Mouse (Mus musculus): ENCODE measurements around the gene Exoc3l2. TPM values are rescaled to one million over a fixed set of nuclear protein-coding genes. Genes with fewer than 3 reads are reported as not detected.
"Not testable (repeated sequence)": the region's sequence is repeated elsewhere in the genome, so short reads cannot be mapped to it uniquely, and the experiment has no call there.

Exoc3l2 gene
- polyA plus RNA-seq, 1 experiment from 2014 or later: 0.84 TPM

DNA sequence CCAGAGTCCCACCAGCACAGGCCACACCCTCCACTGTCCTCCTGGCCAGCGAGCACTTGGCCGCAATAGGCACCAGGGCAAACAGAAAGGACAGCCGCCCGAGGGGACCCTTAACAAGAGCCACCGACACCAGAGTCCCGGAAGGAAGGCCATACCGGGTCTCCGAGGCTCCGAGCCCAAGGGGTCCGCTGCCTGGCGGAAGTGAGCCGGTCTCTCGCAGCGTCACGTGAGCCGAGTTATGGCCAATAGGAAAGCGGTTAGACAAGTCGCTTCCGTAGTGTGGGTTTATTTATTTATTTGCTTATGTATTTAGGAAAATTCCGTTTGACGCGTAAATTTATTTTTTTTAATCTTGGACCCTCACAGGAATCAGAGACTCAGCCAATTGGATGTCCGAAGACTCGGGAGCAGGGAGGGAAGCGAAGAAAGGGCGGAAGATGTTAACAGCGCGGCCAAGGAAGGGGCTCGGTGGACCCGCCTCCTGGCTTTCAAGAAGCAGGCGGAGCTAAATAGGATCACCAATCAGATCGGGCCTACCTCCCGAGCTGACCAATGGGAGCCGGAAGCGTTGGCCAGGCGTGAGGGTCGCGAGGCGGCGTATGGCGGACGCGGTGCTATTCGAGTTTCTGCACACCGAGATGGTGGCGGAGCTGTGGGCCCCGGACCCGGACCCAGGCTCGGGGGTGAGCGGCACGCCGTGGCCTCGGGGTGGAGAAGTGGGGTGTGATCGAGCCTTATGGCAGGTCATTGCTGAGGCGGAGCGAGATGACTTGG is 45.2 kb downstream of the Exoc3l2 start, which contains the start of the genes Bloc1s3 and Trappc6a:
Gene Bloc1s3, minus strand, starts transcription at position 218 of the 774 bp plus-strand sequence.
Gene Trappc6a, plus strand, starts transcription at position 246 of the 774 bp plus-strand sequence.
- H3K4me1 ChIP-seq: peaks cover 22% of the 10 kb centered on the region
- H3K4me3 ChIP-seq: peak within 1 kb of the TSS; percentile 79
- H3K9me3 ChIP-seq: no peaks in the 10 kb centered on the region
- H3K27ac ChIP-seq: peak within 1 kb of the TSS; percentile 75
- H3K4me2 ChIP-seq: peak within 1 kb of the TSS; percentile 96
- H3K36me3 ChIP-seq: no peaks in the 10 kb centered on the region; the same call in 1 of the 2 replicates
- under 1% methylated on average over 56 of the region's 56 CpGs for WGBS
- H3K9ac ChIP-seq: peak within 1 kb of the TSS; percentile 89
- no peaks in the 10 kb centered on the region for H3K27me3 ChIP-seq
- ATAC-seq (ENCODE audit: insufficient number of reproducible peaks, insufficient read depth, low FRiP score, low TSS enrichment, low read depth): peak; percentile 90

DNA sequence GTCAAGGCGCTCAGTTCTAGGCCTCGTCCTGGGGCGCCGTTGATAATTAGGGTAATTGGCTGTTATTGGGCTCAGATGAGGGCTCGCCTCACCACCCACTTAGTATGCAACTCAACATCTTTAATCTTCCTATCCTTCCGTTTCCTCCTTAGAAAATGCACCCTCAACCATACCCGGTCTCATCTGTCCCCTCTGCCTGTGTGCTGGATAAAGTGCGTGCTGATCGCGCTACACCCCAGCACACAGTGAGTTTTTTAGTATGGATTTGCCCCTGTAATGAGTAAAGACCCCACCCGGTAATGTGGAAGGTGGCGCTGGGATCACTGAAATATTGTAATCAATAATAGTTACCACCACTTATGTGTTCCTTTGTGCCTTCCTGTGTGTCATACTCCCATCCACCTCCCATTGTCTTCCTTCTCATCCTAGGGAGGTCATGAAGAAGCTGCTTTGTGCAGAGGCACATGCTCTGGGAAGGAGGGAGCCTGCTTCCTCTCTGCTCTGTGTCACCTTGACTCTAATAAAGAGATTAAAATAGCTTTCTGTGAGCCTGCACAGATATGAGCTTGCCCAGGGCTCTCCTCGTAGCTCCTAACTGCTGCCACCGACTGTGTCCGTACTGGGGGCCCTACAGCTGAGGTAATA is 45.9 kb downstream of the Exoc3l2 start:
- no peaks in the 10 kb centered on the region for H3K9me3 ChIP-seq
- ATAC-seq (ENCODE audit: insufficient number of reproducible peaks, insufficient read depth, low FRiP score, low TSS enrichment, low read depth): no peak
- 9% methylated on average over 15 of the region's 15 CpGs for WGBS
- no peaks in the 10 kb centered on the region for H3K27me3 ChIP-seq
- H3K36me3 ChIP-seq: no peaks in the 10 kb centered on the region; the same call in 1 of the 2 replicates
- peak overlapping the region; percentile 60; the same call in 1 of the 2 replicates for H3K27ac ChIP-seq
- peak overlapping the region; percentile 79 for H3K4me3 ChIP-seq
- peaks cover 22% of the 10 kb centered on the region for H3K4me1 ChIP-seq
- H3K4me2 ChIP-seq: peak overlapping the region; percentile 96
- peak overlapping the region; percentile 89 for H3K9ac ChIP-seq

DNA sequence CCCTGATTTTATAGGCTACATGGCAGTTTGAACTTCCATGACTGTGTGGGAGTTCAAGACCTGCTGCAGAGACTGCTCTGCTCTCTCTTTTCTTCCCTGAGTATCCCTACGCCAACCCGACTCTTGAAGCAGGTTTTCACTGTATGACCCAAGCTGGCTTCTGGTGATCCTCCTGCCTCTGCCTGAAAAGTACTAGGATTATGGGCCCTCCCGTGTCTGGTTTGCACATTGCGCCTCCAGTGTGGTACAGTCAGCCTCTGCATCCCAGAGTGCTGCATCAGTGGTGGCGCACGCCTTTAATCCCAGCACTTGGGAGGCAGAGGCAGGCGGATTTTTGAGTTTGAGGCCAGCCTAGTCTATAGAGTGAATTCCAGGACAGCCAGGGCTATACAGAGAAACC is 46.7 kb downstream of the Exoc3l2 start:
- Histone ChIP-seq H3K27me3 (no peaks in the 10 kb centered on the region), H3K4me1 (peaks cover 22% of the 10 kb centered on the region), H3K36me3 (no peaks in the 10 kb centered on the region; the same call in 1 of the 2 replicates), H3K9me3 (no peaks in the 10 kb centered on the region), H3K27ac (no peak overlapping the region), H3K4me2 (peak overlapping the region; percentile 96), H3K4me3 (peak overlapping the region; percentile 79), H3K9ac (no peak overlapping the region)
- ATAC-seq (ENCODE audit: insufficient number of reproducible peaks, insufficient read depth, low FRiP score, low TSS enrichment, low read depth): no peak
- 95% methylated on average over 7 of the region's 7 CpGs for WGBS

DNA sequence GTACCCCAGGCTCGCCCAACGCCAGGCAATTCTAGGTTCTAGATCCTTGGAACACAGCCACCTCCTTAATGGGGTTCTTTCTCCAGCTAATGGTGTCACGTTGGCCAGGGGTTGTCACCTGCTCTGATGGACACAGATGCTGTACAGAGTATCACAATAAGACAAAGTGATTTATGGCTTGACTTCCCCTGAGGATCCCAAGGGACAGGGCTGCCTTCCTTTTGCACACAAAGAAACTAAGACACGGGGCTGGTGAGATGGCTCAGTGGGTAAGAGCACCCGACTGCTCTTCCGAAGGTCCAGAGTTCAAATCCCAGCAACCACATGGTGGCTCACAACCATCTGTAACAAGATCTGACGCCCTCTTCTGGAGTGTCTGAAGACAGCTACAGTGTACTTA is 48.8 kb downstream of the Exoc3l2 start:
- not testable (repeated sequence) for H3K9ac ChIP-seq; H3K9me3 ChIP-seq; H3K36me3 ChIP-seq; H3K4me3 ChIP-seq; H3K4me2 ChIP-seq; H3K27ac ChIP-seq; H3K27me3 ChIP-seq; ATAC-seq (ENCODE audit: insufficient number of reproducible peaks, insufficient read depth, low FRiP score, low TSS enrichment, low read depth)
- 85% methylated on average over 7 of the region's 7 CpGs for WGBS
- peaks cover 15% of the 10 kb centered on the region for H3K4me1 ChIP-seq

DNA sequence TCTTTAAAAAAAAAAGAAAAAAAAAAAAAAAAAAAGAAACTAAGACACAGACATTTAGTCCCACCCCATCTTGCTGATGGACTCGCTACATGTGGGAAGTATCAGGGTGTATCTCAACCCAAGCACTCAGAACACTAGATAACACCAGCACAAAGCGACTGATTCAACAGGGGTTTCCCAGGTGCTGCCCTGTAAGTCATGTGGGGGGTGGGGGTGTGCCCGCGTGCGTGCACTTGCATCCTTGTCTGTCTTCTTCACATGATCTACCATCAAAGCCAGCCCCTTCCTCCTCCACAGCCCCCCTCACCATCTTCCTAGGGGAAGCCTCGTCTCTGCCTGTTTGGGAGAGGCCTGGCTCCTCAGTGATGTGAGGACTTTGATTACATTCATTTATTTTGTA is 49.2 kb downstream of the Exoc3l2 start:
- Histone ChIP-seq H3K4me1 (peaks cover 14% of the 10 kb centered on the region), H3K9me3 (no peaks in the 10 kb centered on the region)

DNA sequence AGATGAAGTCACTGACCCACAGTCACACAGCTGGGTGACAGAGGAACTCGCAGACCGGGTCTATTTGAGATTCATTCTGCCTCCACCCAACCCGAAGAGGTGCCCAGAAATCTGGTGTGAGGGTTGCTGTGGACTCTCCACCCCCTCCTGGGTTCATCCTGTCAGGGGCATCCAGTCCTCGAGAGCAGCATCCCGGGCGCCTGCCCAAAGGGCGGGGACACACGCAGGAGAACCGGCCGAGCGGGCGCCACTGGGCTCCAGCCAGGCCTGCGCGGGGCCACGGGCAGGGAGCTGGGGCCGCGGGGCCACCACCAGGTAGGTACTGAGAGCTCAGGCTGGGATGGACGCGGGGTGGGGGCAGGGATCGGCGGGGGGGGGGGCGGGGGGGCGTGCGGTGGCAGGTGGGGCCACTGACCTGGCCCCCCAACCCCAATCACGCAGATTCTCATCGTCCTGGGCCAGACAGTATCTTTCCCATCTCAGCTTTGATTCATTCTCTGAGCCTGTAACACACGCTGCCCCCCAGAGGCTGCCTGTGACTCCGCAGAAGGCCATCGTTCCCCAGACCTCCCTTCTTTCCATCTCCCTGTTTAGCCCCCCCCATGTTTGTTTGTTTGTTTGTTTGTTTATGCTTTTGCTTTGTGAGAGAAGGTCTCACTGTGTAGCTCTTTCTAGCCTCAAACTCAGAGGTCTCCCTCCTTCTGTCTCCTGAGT is 54.7 kb downstream of the Exoc3l2 start, which contains the start of gene Nkpd1:
Gene Nkpd1, plus strand, starts transcription at position 187 of the 714 bp plus-strand sequence.
- no peaks in the 10 kb centered on the region for H3K36me3 ChIP-seq
- H3K4me2 ChIP-seq: peak within 1 kb of the TSS; percentile 51
- no peaks in the 10 kb centered on the region for H3K9me3 ChIP-seq
- ATAC-seq (ENCODE audit: insufficient number of reproducible peaks, insufficient read depth, low FRiP score, low TSS enrichment, low read depth): no peak
- H3K27ac ChIP-seq: no peak within 1 kb of the TSS
- 6% methylated on average over 20 of the region's 29 CpGs for whole genome bisulfite sequencing
- peaks cover 68% of the 10 kb centered on the region for H3K27me3 ChIP-seq
- H3K9ac ChIP-seq: peak within 1 kb of the TSS; percentile 65
- peaks cover 17% of the 10 kb centered on the region for H3K4me1 ChIP-seq
- H3K4me3 ChIP-seq: peak within 1 kb of the TSS; percentile 22

More for the DNA sequence above, 49.2 kb downstream of the Exoc3l2 start:
- no peak for ATAC-seq (ENCODE audit: insufficient number of reproducible peaks, insufficient read depth, low FRiP score, low TSS enrichment, low read depth)
- no peak overlapping the region for H3K4me3 ChIP-seq
- peaks cover 14% of the 10 kb centered on the region for H3K27me3 ChIP-seq
- H3K4me2 ChIP-seq: no peak overlapping the region
- no peaks in the 10 kb centered on the region; the same call in 1 of the 2 replicates for H3K36me3 ChIP-seq
- H3K27ac ChIP-seq: no peak overlapping the region
- WGBS: 80% methylated on average over 6 of the region's 6 CpGs
- H3K9ac ChIP-seq: no peak overlapping the region

DNA sequence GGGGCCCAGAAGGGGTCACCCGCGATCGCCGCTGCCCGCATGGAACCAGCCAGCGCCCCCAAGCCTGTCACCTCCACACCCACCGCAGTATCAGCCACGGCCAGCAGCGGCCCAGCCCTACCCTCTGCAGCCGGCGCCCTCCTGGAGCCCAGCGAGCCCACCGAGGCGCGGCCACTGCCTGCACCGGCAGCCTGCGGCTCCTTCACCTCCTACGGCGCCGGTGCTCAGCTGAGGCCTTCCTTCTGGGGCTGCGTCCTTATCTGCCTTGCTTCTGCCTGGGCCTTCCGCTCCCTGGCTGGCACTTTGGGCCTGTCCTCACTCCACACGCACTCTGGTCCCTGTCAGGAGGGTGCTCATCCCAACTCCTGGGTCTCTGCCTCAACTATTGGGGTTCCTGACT is 56.9 kb downstream of the Exoc3l2 start:
- H3K27ac ChIP-seq: no peak overlapping the region
- 5% methylated on average over 22 of the region's 23 CpGs for WGBS
- no peak for ATAC-seq (ENCODE audit: insufficient number of reproducible peaks, insufficient read depth, low FRiP score, low TSS enrichment, low read depth)
- H3K4me2 ChIP-seq: peak overlapping the region; percentile 53
- peaks cover 36% of the 10 kb centered on the region for H3K4me1 ChIP-seq
- H3K36me3 ChIP-seq: no peaks in the 10 kb centered on the region
- H3K27me3 ChIP-seq: peaks cover 90% of the 10 kb centered on the region
- H3K9me3 ChIP-seq: no peaks in the 10 kb centered on the region
- H3K4me3 ChIP-seq: peak overlapping the region; percentile 29
- H3K9ac ChIP-seq: peak overlapping the region; percentile 68

DNA sequence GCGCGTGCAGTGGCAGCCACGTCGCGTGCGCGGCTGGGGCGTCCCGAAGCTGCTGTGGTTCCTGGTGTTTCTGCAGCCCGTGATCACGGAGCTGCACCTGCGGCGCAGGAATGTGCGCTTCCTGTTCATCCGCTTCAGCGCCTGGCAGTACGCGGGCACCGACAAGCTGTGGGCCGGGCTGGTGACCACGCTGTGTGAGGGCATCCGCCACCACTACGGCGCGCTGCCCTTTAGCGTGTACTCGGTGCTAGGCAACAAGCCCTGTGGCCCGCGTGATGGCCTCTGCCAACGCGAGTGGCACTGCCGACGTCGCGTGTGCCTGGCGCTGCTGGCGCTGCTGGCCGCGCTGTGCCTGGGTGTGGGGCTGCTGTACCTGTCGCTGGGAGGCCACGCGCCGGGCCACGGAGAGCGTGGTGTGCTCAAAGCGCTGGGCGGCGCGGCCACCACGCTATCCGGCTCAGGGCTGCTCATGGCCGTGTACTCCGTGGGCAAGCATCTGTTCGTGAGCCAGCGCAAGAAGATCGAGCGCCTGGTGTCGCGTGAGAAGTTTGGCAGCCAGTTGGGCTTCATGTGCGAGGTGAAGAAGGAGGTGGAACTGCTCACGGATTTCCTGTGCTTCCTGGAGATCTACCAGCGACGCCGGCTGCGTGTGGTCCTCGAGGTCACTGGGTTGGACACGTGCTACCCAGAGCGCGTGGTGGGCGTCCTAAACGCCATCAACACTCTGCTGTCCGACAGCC is 60.1 kb downstream of the Exoc3l2 start:
- H3K4me3 ChIP-seq: peak overlapping the region; percentile 44
- H3K36me3 ChIP-seq: no peaks in the 10 kb centered on the region
- H3K27me3 ChIP-seq: peaks cover 76% of the 10 kb centered on the region
- WGBS: 13% methylated on average over 72 of the region's 72 CpGs
- H3K4me1 ChIP-seq: peaks cover 30% of the 10 kb centered on the region
- peak overlapping the region; percentile 65 for H3K9ac ChIP-seq
- ATAC-seq (ENCODE audit: insufficient number of reproducible peaks, insufficient read depth, low FRiP score, low TSS enrichment, low read depth): no peak
- no peaks in the 10 kb centered on the region for H3K9me3 ChIP-seq
- H3K4me2 ChIP-seq: peak overlapping the region; percentile 91
- H3K27ac ChIP-seq: no peak overlapping the region

DNA sequence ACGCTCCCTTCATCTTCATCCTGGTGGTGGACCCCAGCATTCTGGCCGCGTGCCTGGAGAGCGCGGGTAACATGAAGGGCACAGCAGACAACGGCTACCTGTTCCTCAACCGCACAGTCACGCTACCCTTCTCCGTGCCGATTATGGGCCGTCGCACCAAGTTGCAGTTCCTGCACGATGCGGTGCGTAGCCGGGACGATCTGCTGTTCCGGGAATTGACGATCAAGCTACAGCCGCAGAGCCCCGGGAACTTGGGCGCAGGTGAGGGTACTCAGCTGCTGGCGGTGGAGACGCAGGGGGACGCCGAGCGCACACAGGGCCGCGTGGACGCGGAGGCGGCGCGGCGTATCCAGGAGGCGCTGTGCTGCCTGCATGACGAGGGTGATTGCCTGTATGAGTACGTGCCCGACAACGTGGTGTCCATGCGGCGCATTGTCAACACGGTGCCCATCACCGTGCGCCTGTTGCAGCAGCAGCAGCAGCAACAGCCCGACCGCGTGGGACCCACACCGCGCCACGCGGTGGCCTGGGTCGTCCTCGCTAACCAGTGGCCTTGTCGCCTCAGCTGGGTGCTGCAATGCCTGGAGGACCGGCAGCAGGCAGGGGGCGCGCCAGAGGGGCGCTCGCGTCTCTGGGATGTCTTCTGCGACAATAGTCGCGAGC is 60.8 kb downstream of the Exoc3l2 start:
- no peaks in the 10 kb centered on the region for H3K9me3 ChIP-seq
- peaks cover 69% of the 10 kb centered on the region for H3K27me3 ChIP-seq
- no peak overlapping the region for H3K27ac ChIP-seq
- under 1% methylated on average over 64 of the region's 64 CpGs for WGBS
- H3K4me3 ChIP-seq: peak overlapping the region; percentile 44
- H3K36me3 ChIP-seq: peaks cover 2% of the 10 kb centered on the region; the same call in 1 of the 2 replicates
- peak overlapping the region; percentile 91 for H3K4me2 ChIP-seq
- peak overlapping the region; percentile 65 for H3K9ac ChIP-seq
- H3K4me1 ChIP-seq: peaks cover 30% of the 10 kb centered on the region
- no peak for ATAC-seq (ENCODE audit: insufficient number of reproducible peaks, insufficient read depth, low FRiP score, low TSS enrichment, low read depth)

DNA sequence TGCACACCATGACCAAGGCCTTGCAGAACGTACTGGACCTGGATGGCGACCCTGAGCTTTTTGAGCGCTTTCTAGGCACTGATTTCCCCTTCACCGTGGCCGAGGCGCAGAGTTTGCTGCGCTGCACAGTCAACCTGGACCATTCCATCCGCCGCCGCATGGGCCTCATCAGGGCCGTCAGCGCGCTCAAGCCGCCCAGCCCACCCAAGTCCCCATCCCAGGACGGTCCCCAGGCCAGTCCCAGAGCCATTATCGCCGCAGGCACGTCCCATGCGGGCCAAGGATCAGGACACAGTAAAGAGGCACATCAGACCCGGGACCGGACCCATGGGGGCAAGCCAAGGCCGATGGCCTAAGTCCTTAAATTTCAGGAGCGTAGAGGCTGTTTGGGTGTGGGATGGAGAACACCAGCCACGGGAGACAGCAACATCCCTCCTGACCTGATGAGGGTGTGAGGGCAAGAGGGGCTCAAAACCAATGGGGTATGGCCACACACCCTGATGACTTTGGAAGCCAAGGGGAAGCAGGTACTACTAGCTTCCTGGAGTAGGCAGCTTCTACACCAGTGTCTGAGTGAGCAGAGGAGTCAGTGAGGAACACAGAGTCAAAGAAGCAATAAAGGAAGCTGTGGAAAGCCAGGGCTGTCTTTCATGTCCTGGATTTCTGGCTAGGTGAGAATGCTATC is 61.4 kb downstream of the Exoc3l2 start:
- 14% methylated on average over 24 of the region's 24 CpGs for WGBS

More for the DNA sequence above, 61.4 kb downstream of the Exoc3l2 start:
- Histone ChIP-seq H3K9me3 (no peaks in the 10 kb centered on the region), H3K27me3 (peaks cover 62% of the 10 kb centered on the region), H3K9ac (peak overlapping the region; percentile 65), H3K27ac (no peak overlapping the region), H3K4me1 (peaks cover 28% of the 10 kb centered on the region), H3K4me2 (peak overlapping the region; percentile 91), H3K4me3 (peak overlapping the region; percentile 44), H3K36me3 (peaks cover 9% of the 10 kb centered on the region)
- no peak for ATAC-seq (ENCODE audit: insufficient number of reproducible peaks, insufficient read depth, low FRiP score, low TSS enrichment, low read depth)

Measured in embryonic facial prominence, embryonic 13.5 days (tissue).